Mouse (Mus musculus): ENCODE results near the gene Zc2hc1c. TPM values are rescaled to one million over a fixed set of nuclear protein-coding genes. Genes with fewer than 3 reads are reported as not detected.

Gene Zc2hc1c
- polyA plus RNA-seq, 1 experiment from 2014 or later, result 2.4 TPM

DNA sequence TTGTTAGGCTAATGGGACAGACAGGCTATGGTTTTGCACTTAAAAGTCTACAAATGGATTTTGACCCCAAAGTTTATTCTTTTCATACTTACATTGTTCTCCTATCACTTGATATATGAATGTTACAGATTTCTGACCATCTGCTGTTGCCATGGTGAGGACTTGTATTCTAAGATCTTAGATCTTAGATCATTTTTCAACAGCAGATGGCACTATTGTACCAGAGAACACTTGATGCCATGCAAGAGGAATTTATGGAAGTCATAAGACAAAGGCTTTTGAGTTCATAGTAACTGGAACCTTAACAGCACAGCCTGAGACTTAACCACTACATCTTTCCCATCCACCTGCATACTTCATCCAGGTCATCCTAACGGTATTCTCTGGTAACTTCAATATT, 52.7 kb downstream of the Zc2hc1c start:
- no peak overlapping the region for H3K4me2 ChIP-seq (replicated peaks)
- H3K27ac ChIP-seq (replicated peaks), result no peak overlapping the region
- WGBS, result 40% methylated on average over 1 of the region's 1 CpGs
- H3K9ac ChIP-seq, result no peak overlapping the region
- ATAC-seq (ENCODE audit: insufficient number of reproducible peaks, low FRiP score, low TSS enrichment, low read depth), result no peak
- H3K4me3 ChIP-seq (replicated peaks), result no peak overlapping the region
- peaks cover 23% of the 10 kb centered on the region for H3K4me1 ChIP-seq
- no peaks in the 10 kb centered on the region for H3K27me3 ChIP-seq
- H3K36me3 ChIP-seq, result peaks cover 19% of the 10 kb centered on the region
- H3K9me3 ChIP-seq (replicated peaks), result no peaks in the 10 kb centered on the region

DNA sequence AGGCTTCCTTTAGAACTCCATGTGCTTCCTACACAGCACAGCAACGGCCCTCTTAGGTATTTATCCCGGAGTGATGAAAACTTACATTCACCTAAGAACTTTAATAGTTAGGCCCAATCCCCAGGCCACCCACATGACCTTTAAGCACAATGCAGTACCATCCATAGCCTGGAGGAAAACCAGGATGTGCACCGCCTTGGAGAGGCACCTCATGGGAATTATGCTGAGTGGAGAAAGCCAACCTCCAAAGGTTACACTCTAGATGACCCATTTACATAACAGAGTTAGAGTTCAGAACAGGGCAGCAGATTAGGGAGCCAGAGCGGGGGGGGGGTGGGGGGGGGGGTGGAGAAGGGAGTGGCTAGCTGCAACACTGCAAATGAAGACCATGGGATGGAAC, 53.9 kb downstream of the Zc2hc1c start:
- H3K4me1 ChIP-seq, result peaks cover 22% of the 10 kb centered on the region
- WGBS, result 72% methylated on average over 4 of the region's 4 CpGs
- no peak for ATAC-seq (ENCODE audit: insufficient number of reproducible peaks, low FRiP score, low TSS enrichment, low read depth)

DNA sequence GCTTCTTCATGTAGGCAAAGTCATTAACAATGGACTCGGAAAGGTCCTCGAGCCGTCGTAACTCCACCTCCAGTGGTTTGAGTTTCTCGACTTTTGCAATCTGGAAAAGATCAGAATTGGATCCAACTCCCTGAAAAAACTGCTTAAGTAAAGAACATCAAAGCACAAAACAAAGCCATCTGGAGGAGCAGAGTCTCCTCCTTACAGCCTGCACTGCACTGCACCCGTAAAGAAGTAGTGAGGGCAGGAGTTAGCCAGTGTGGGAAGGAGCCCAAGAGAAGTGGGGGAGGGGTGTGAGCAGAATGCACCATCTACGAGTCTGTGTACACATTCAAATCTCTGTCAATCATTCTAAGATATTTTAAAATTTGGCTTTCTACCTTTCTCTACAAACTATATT, 55.9 kb downstream of the Zc2hc1c start:
- H3K4me2 ChIP-seq (replicated peaks), result no peak overlapping the region
- H3K27me3 ChIP-seq, result no peaks in the 10 kb centered on the region
- H3K4me3 ChIP-seq (replicated peaks), result no peak overlapping the region
- no peak overlapping the region for H3K9ac ChIP-seq
- H3K36me3 ChIP-seq, result peaks cover 32% of the 10 kb centered on the region
- peaks cover 14% of the 10 kb centered on the region for H3K4me1 ChIP-seq
- H3K9me3 ChIP-seq (replicated peaks), result no peaks in the 10 kb centered on the region
- WGBS, result 35% methylated on average over 7 of the region's 7 CpGs
- ATAC-seq (ENCODE audit: insufficient number of reproducible peaks, low FRiP score, low TSS enrichment, low read depth), result no peak
- 0 out of 2 replicates have a peak overlapping the region, but pooled peaks have one; percentile 7 for H3K27ac ChIP-seq (replicated peaks)

More for the DNA sequence above, 53.9 kb downstream of the Zc2hc1c start:
- no peaks in the 10 kb centered on the region for H3K27me3 ChIP-seq
- no peaks in the 10 kb centered on the region for H3K9me3 ChIP-seq (replicated peaks)
- H3K27ac ChIP-seq (replicated peaks), result no peak overlapping the region
- H3K4me2 ChIP-seq (replicated peaks), result no peak overlapping the region
- H3K4me3 ChIP-seq (replicated peaks), result no peak overlapping the region
- H3K36me3 ChIP-seq, result peaks cover 17% of the 10 kb centered on the region
- H3K9ac ChIP-seq, result no peak overlapping the region

DNA sequence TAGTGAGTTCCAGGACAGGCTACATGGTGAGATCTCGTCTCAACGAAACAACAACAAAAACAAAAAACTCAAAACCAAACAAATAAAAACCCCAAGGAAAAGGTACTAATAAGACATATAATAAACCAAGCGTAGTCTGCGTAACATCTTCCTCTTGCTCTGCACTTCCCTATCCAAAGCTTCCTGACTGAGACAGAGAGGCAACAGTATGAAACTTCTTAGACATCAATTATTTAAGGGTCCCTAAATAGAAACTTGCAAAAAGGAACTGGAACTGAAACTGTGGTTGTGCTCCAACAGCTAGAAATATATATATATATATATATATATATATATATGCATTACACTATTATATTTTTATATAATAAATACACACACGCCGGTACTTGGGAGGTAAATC, 57.2 kb downstream of the Zc2hc1c start:
- Histone ChIP-seq H3K9ac (no peak overlapping the region), H3K4me3 (replicated peaks) (no peak overlapping the region), H3K27ac (replicated peaks) (no peak overlapping the region), H3K27me3 (no peaks in the 10 kb centered on the region), H3K4me1 (peaks cover 10% of the 10 kb centered on the region), H3K36me3 (peaks cover 36% of the 10 kb centered on the region), H3K4me2 (replicated peaks) (no peak overlapping the region), H3K9me3 (replicated peaks) (no peaks in the 10 kb centered on the region)
- WGBS, result 87% methylated on average over 6 of the region's 6 CpGs
- ATAC-seq (ENCODE audit: insufficient number of reproducible peaks, low FRiP score, low TSS enrichment, low read depth), result no peak

DNA sequence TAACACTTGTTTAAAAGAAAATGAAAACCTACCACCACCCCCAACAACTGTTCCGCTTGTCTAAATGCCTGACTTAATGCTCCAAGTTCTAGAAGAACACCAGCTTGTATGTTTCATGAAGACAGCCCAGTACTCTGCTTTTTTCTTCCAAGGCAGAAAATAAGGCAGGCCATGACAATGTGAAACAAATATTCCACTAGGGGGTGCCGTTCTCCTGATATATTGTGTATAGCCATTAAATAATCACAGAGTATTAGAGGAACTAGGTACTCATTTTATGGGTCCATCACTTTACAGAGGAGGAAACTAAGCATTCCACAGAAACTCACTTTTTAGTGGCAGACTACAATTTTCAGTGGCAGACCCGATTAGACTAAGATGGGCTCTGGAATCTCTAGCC, 58.0 kb downstream of the Zc2hc1c start:
- Histone ChIP-seq H3K27ac (replicated peaks) (no peak overlapping the region), H3K36me3 (peaks cover 37% of the 10 kb centered on the region), H3K9ac (no peak overlapping the region), H3K4me1 (peaks cover 13% of the 10 kb centered on the region), H3K4me3 (replicated peaks) (no peak overlapping the region), H3K4me2 (replicated peaks) (no peak overlapping the region), H3K9me3 (replicated peaks) (no peaks in the 10 kb centered on the region), H3K27me3 (no peaks in the 10 kb centered on the region)
- WGBS, result 50% methylated on average over 3 of the region's 3 CpGs
- no peak for ATAC-seq (ENCODE audit: insufficient number of reproducible peaks, low FRiP score, low TSS enrichment, low read depth)

DNA sequence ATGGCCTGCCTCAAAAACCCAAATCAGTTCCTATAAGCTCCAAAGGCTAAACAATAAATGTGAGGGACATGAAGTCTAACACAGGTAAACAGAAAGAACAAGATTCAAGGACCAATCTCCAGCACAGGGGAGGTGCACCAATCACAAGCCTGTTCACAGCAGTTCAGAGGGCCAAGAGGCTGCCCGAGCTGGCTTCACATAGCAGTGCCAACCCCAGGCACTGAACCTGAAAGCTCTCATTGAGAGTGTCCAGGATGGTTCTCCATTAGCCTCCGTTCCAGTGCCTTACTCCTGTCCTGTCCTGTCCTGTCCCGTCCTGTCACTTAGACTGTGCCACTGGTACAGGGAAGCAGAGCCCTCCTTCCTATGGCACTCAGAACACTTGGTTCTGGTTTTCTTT, 58.8 kb downstream of the Zc2hc1c start:
- no peak for ATAC-seq (ENCODE audit: insufficient number of reproducible peaks, low FRiP score, low TSS enrichment, low read depth)
- peaks cover 13% of the 10 kb centered on the region for H3K4me1 ChIP-seq
- no peak overlapping the region for H3K4me2 ChIP-seq (replicated peaks)
- no peak overlapping the region for H3K4me3 ChIP-seq (replicated peaks)
- no peaks in the 10 kb centered on the region for H3K9me3 ChIP-seq (replicated peaks)
- H3K9ac ChIP-seq, result no peak overlapping the region
- H3K36me3 ChIP-seq, result peaks cover 32% of the 10 kb centered on the region
- WGBS, result 78% methylated on average over 3 of the region's 3 CpGs
- H3K27me3 ChIP-seq, result no peaks in the 10 kb centered on the region
- H3K27ac ChIP-seq (replicated peaks), result 0 out of 2 replicates have a peak overlapping the region, but pooled peaks have one; percentile 7

DNA sequence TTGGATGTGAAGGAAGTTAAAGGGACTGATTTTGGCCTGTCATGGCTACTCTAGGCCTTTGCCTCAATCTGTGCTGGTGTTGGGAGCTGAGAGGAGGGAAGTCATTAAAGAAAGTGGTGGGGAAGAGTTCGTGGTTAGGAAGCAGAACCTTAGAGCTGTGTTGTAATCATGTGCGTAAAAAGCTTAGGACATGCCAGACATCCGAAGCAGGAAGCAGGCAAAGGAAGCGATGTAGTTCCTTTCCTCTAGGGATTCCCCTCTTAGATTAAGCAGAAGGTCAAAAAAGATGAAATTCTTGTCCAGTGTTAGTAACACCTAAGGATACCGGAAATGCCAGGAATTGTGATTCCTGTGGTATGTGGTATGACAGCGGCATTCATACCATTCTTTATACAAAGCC, 59.9 kb downstream of the Zc2hc1c start:
- Histone ChIP-seq H3K36me3 (peaks cover 32% of the 10 kb centered on the region), H3K27me3 (no peaks in the 10 kb centered on the region), H3K27ac (replicated peaks) (peak overlapping the region; percentile 44; the same call in 1 of the 2 replicates), H3K4me1 (peaks cover 13% of the 10 kb centered on the region), H3K4me3 (replicated peaks) (no peak overlapping the region), H3K9me3 (replicated peaks) (no peaks in the 10 kb centered on the region), H3K4me2 (replicated peaks) (no peak overlapping the region), H3K9ac (no peak overlapping the region)
- ATAC-seq (ENCODE audit: insufficient number of reproducible peaks, low FRiP score, low TSS enrichment, low read depth), result no peak
- WGBS, result 73% methylated on average over 6 of the region's 6 CpGs

Small RNAs within 50 kb of the gene (microRNA-seq; reads per million reads assigned to microRNA genes)
- not detected for gene Mir6938 (ENCODE audit: borderline number of aligned reads)

Other genes starting within 250 kb of the Zc2hc1c start
- gene Prox2, start 177.8 kb upstream of the Zc2hc1c start, polyA plus RNA-seq (2015; fragmentation: Nextera tagmentation; extraction: Ambion mirVana), result 3.1 and 4.0 TPM in 2 replicates
- 105 and 106 TPM in 2 replicates for gene Dlst, start 177.8 kb upstream of the Zc2hc1c start, polyA plus RNA-seq (2015; fragmentation: Nextera tagmentation; extraction: Ambion mirVana)
- 0.69 and 1.1 TPM in 2 replicates for gene Rps6kl1, start 137.3 kb upstream of the Zc2hc1c start, polyA plus RNA-seq (2015; fragmentation: Nextera tagmentation; extraction: Ambion mirVana)
- 15.3 and 15.9 TPM in 2 replicates for gene Pgf, start 110.8 kb upstream of the Zc2hc1c start, polyA plus RNA-seq (2015; fragmentation: Nextera tagmentation; extraction: Ambion mirVana)
- 91.1 and 94.6 TPM in 2 replicates for gene Eif2b2, start 69.1 kb upstream of the Zc2hc1c start, polyA plus RNA-seq (2015; fragmentation: Nextera tagmentation; extraction: Ambion mirVana)
- gene Mlh3, start 18.0 kb upstream of the Zc2hc1c start, polyA plus RNA-seq (2015; fragmentation: Nextera tagmentation; extraction: Ambion mirVana), result 7.5 and 8.4 TPM in 2 replicates
- gene Acyp1, start 153 bp upstream of the Zc2hc1c start, polyA plus RNA-seq (2015; fragmentation: Nextera tagmentation; extraction: Ambion mirVana), result 50.8 and 60.2 TPM in 2 replicates
- 23.9 and 25.4 TPM in 2 replicates for gene Nek9, start 50.8 kb downstream of the Zc2hc1c start, polyA plus RNA-seq (2015; fragmentation: Nextera tagmentation; extraction: Ambion mirVana)
- gene Tmed10, start 86.3 kb downstream of the Zc2hc1c start, polyA plus RNA-seq (2015; fragmentation: Nextera tagmentation; extraction: Ambion mirVana), result 322 and 334 TPM in 2 replicates
- gene Fos, start 185.3 kb downstream of the Zc2hc1c start, polyA plus RNA-seq (2015; fragmentation: Nextera tagmentation; extraction: Ambion mirVana), result 22.7 and 23.9 TPM in 2 replicates